Mouse (Mus musculus) limb, embryonic 11.5 days (tissue): ENCODE measurements around the gene Dpy19l2. TPM values are rescaled to one million over a fixed set of nuclear protein-coding genes. Genes with fewer than 3 reads are reported as not detected.

Experiments used
- ATAC-seq: fragments of 200-750 bp; cut with Nextera tagmentation; 2 replicates; pipeline ENCODE4 v1.8.0; 2017; ENCODE audit warnings: low read depth; ENCODE audit not compliant: insufficient number of reproducible peaks, low FRiP score, low TSS enrichment
- DNase-seq: peaks from one replicate; pipeline ENCODE4 v3.0.0-alpha.2; 2015; ENCODE audit warnings: low spot score
- H3K27ac ChIP-seq: fragments of 300-500 bp; sonication (generic); replicated peaks from 2 replicates; pipeline ENCODE4 v1.5.1; 2014; ENCODE audit warnings: low read depth, mild to moderate bottlenecking, low read length
- H3K27me3 ChIP-seq: fragments of 300-500 bp; sonication (generic); 2 replicates; pipeline ENCODE4 v1.6.1; 2014; ENCODE audit warnings: mild to moderate bottlenecking, low read length, mixed read lengths; ENCODE audit not compliant: control insufficient read depth, insufficient read depth
- H3K36me3 ChIP-seq: fragments of 300-500 bp; sonication (generic); 2 replicates; pipeline ENCODE4 v1.6.1; 2014; ENCODE audit warnings: mild to moderate bottlenecking, low read length, moderate library complexity, mixed read lengths; ENCODE audit not compliant: control insufficient read depth, insufficient read depth
- H3K4me1 ChIP-seq: fragments of 300-500 bp; sonication (generic); 2 replicates; pipeline ENCODE4 v1.6.1; 2014; ENCODE audit warnings: low read length, mixed read lengths; ENCODE audit not compliant: control insufficient read depth, insufficient read depth
- H3K4me2 ChIP-seq: fragments of 300-500 bp; sonication (generic); 2 replicates; pipeline ENCODE4 v1.6.1; 2014; ENCODE audit warnings: low read depth, mild to moderate bottlenecking, moderate library complexity; ENCODE audit not compliant: severe bottlenecking
- H3K4me3 ChIP-seq: fragments of 300-500 bp; sonication (generic); 2 replicates; pipeline ENCODE4 v1.5.1; 2014; ENCODE audit warnings: low read depth, low read length
- H3K9ac ChIP-seq: fragments of 300-500 bp; sonication (generic); 2 replicates; pipeline ENCODE4 v1.6.1; 2014; ENCODE audit warnings: mild to moderate bottlenecking, low read length
- H3K9me3 ChIP-seq: fragments of 300-500 bp; sonication (generic); 2 replicates; pipeline ENCODE4 v1.6.1; 2016; ENCODE audit warnings: low read length; ENCODE audit not compliant: control insufficient read depth
- WGBS: fragments of 180-500 bp; shearing (Covaris S2); extraction: QIAGEN DNeasy Blood & Tissue Kit; methylation state at CpG from one replicate; pipeline ENCODE4 v1.1.7; 2014; 5-methylcytosine and 5-hydroxymethylcytosine counted together
- polyA plus RNA-seq: library from polyadenylated mRNA; unstranded; fragments of >200 nt; fragmentation: Nextera tagmentation; extraction: Ambion mirVana; gene quantifications from 2 replicates; pipeline ENCODE4 v1.2.1, GENCODE M21; 2014

Dpy19l2 gene
- polyA plus RNA-seq, 1 experiment from 2014 or later: 0.19 TPM

DNA sequence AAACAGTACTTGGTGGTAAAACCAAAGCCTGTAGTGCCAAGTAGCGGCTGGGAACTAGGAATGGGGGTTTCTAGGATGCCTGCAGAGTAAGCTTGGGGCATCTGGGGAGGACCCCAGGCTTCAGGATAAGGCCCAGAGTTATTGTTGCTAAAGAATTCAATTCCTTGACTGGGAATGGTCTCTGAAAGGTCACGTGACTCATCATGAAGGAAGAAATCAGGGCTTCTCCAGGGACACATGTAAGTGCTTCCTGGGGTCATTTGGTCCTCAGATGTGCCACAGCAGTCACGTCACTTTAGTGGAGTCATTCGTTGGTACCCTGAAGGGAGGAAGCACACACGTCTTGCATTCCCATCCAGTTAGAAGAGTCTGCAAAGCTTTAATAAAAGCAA lies 182.0 kb downstream of the Dpy19l2 start:
- no peak for DNase-seq
- no peak for ATAC-seq
- Histone ChIP-seq H3K4me2 (no peak overlapping the region), H3K27me3 (no peaks in the 10 kb centered on the region), H3K4me3 (no peak overlapping the region), H3K9ac (no peak overlapping the region), H3K9me3 (no peaks in the 10 kb centered on the region), H3K36me3 (no peaks in the 10 kb centered on the region), H3K27ac (no peak overlapping the region), H3K4me1 (no peaks in the 10 kb centered on the region)
- 72% methylated on average over 5 of the region's 5 CpGs for WGBS

DNA sequence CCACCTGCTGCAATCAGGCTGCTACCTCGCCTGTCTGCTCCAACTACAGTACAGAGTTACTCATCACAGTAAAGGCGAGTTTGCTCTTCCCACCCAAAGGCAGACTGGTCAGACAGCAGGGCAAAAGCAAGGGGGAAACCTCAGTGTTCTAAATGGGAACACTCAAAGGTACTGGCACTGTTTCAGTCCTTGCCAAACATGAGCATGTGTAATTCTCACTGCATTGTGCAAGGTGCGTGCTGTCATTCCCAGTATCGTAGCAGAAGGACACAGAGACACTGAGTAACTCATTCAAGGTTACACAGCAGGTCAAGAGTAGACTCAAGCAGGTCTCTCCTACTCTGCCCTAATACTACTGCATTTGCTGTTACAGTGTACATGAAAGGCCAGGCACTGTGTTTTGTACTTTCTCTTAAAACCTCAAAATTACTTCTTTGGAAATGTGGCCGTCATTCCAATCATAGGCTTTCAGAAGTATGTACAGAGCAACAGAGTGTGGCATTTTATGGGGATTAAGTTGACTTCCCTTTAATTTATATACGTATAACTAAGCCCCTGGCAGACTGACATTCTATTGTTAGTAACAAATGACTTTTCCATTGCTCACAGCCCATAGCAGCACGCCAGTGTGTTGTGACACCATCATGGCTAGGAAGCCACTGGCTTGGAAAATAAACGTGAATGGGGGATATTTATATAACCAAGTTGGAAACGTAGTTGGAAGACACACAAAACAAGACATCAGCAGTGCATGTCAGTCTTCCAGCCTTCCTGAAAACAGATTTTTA lies 182.6 kb downstream of the Dpy19l2 start:
- H3K36me3 ChIP-seq: no peaks in the 10 kb centered on the region
- WGBS: 80% methylated on average over 9 of the region's 9 CpGs
- H3K27ac ChIP-seq: no peak overlapping the region
- DNase-seq: no peak
- no peak overlapping the region for H3K4me3 ChIP-seq
- no peaks in the 10 kb centered on the region for H3K9me3 ChIP-seq
- no peak overlapping the region for H3K9ac ChIP-seq
- no peak overlapping the region for H3K4me2 ChIP-seq
- no peak for ATAC-seq
- no peaks in the 10 kb centered on the region for H3K4me1 ChIP-seq
- H3K27me3 ChIP-seq: no peaks in the 10 kb centered on the region

DNA sequence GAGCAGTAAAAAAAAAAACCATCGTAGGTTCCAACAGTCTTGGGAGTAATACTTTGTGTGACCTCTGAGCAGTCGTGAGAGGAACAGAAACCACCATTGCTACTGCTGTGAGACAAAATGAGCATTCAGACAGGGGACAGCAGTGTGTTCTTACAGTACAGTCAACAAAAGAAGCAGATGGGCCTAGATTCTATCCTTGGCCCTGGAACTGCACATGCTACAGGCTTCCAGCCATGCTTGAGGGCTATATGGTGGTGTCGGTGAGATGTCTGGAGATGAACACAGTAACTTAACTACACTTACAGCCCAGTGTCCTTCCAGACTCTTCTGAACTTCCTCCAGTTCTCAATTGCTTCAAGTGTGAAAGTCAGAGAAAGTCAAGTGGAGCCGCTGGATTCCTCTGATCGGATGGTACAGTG lies 184.0 kb downstream of the Dpy19l2 start:
- Histone ChIP-seq H3K27me3 (no peaks in the 10 kb centered on the region), H3K9ac (no peak overlapping the region), H3K4me3 (no peak overlapping the region), H3K36me3 (no peaks in the 10 kb centered on the region), H3K9me3 (no peaks in the 10 kb centered on the region), H3K4me1 (no peaks in the 10 kb centered on the region), H3K27ac (no peak overlapping the region), H3K4me2 (no peak overlapping the region)
- ATAC-seq (no peak), DNase-seq (no peak)
- WGBS: 94% methylated on average over 5 of the region's 5 CpGs

DNA sequence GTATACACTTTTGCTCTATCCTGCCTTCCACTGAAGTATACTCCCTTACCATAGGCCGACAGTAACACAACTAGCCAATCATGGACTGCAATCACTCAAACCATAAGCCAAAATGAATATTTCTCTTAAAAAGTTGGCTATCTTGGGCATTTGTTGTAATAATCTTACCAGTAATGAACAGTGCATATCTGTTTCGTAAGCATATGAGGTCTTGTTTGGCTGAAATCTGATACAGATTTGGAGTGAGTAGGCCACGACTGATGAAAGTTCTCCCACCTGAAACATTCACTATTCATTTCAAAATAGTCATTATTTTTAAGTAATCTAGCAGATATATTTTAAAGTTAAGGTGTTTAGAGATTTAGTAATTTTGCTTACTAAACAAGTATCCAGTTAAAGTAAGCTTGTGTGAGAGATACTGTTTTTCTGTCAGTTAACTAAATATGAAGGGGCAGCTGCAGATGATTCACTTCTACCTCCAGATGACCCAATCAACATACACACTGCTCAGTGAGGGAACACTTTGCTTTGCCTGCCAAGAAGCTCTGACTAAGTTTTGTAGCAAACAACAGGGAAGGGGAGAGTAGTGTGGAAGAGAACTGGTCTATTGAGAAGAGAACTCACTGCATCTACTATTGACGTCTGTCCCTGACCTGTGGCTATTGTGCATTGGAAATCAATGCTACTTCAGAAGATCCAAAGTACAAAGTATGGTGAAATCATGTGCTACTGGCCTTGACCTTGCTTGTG lies 184.5 kb downstream of the Dpy19l2 start:
- Histone ChIP-seq H3K9ac (no peak overlapping the region), H3K36me3 (no peaks in the 10 kb centered on the region), H3K4me3 (no peak overlapping the region), H3K9me3 (no peaks in the 10 kb centered on the region), H3K4me2 (no peak overlapping the region), H3K27ac (no peak overlapping the region), H3K4me1 (no peaks in the 10 kb centered on the region), H3K27me3 (no peaks in the 10 kb centered on the region)
- ATAC-seq (no peak), DNase-seq (no peak)
- WGBS: 89% methylated on average over 4 of the region's 4 CpGs

DNA sequence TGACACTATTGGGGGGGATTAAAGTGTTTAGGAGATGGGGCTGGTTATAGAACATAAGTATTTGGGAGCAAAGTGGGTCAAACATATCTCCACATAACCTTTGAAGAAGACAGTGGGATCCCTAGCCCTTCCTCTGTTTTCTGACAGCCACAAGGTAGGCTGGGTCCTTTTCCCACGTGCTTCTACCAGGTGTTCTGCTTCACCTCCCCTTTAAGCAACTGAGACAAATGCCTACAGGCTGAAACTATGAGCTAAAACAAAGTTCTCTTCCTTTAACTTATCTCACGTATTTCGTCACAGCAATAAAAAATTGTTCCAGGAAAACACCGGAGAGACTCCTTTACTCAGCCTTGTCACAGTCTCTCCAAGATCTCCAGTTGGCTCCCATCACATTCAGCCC lies 187.2 kb downstream of the Dpy19l2 start:
- Histone ChIP-seq H3K27ac (no peak overlapping the region), H3K4me3 (no peak overlapping the region), H3K36me3 (no peaks in the 10 kb centered on the region), H3K4me2 (no peak overlapping the region), H3K9ac (no peak overlapping the region), H3K9me3 (no peaks in the 10 kb centered on the region), H3K27me3 (no peaks in the 10 kb centered on the region), H3K4me1 (no peaks in the 10 kb centered on the region)
- DNase-seq (no peak), ATAC-seq (no peak)
- 89% methylated on average over 4 of the region's 4 CpGs for WGBS

Other genes with a start within 250 kb of the Dpy19l2 start
- gene Dpy19l1, start 193.2 kb downstream of the Dpy19l2 start, polyA plus RNA-seq: 18.7 and 23.0 TPM in 2 replicates
- not detected in 2 replicates for gene Cypt4, start 71.1 kb downstream of the Dpy19l2 start, polyA plus RNA-seq
- 0.09 TPM in 1 of 2 replicates, not detected in the other for gene Tbx20, start 78.0 kb upstream of the Dpy19l2 start, polyA plus RNA-seq